Mouse (Mus musculus) kidney, postnatal 10 days (tissue): ENCODE measurements at regions not wholly inside any gene's neighbourhood (a gene's known extent, or its start where the extent isn't known, plus 50 kb on each side); places are given as distances from the start of the nearest gene placed in this dataset.

Source experiments
- DNase-seq: peaks from one replicate; pipeline ENCODE4 v3.0.0; 2021; ENCODE audit warnings: mixed read lengths

DNA sequence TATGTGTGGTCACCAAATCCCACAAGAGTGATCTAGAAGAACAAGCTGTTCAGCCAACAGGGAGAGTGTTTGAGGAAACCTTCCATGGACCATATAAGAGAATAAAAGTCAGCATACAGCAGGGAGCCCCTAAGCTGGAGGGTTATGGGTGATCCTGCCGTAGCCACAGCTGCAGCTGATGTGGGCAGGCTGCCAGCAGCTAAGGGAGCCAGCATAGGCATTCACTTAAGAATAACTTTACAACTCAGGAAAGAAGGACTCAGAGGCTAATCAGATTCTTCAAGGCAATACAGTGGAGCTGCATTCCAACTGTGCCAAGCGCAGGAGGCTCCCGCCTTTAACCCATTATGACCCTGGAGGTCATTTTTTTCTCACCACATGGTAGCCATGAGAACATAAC lies 121.6 kb downstream of the Uck2 start:
- peak; percentile 22 for DNase-seq

DNA sequence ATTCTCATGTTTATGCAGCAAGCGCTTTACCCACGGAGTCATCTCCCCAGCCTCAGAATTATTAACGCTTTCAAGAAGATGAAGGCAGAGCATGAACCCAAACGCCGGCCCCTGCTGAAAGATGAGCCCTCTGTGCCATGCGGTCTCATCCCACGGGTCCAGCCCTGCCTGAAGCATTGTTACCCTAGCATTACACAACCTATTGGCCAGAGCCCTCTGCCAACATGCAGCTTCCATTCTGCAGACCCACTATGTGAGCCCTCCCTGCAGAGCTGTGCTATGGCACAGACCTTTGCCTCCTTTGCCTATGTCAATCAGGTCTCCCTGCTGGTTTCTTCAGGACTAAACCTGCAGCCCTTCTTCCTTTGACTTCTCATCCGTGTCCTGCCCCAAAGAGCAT lies 122.6 kb downstream of the Uck2 start:
- DNase-seq = no peak

DNA sequence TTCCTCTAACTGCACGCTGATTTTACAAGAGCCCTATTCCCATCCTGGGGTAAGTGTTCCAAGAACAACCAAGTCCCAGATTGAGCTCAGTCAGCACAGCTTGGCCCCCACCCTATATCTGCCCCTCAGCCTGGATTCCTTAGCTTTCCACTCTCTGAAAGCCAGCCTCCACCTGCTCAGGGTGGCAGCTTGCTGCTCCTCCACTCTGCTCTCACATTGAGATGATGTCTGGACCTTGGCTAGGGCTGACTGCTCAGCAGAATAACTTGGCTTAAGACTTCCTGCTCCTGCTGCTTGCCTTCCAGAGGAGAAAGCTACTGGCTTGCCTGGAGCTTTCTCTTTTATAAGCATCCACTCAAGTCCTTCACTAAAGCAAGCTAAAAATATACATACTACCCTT lies 125.6 kb downstream of the Uck2 start:
- DNase-seq = no peak

DNA sequence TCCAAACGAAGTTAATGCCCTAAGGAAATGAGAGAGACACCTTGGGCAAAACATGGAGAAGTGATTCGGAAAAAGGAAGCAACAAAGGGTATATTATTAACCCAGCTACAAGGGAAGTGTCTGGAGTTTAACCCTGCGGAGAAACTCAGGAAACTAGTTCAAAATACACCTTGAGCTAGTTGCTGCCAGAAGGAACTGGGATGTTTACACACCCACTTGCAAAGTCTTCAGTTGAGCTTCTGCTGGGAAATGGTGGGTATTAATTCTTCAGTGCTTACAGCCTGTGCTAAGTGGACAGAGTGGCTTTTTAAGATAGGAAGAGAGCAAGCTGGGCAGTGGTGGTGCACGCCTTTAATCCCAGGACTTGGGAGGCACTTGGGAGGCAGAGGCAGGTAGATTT lies 132.7 kb downstream of the Uck2 start:
- no peak for DNase-seq

DNA sequence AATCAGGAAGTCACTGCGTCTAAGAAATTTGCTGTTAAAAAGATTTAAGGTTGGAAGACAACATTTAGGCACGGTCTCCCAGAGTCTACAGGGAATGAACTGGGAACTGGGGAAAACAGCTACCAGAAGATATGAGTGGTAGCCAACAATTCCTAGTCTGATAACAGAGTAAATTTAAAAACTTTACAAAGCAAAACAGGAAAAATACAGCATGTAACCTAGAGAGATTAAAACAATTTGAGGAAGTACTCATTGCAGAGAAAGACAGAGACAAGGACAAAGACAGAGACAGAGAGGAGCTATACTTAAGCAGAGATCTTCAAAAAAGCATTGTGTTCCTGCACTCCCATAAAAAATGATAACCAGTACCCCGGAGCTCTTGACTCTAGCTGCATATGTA lies 140.8 kb downstream of the Uck2 start:
- no peak for DNase-seq

DNA sequence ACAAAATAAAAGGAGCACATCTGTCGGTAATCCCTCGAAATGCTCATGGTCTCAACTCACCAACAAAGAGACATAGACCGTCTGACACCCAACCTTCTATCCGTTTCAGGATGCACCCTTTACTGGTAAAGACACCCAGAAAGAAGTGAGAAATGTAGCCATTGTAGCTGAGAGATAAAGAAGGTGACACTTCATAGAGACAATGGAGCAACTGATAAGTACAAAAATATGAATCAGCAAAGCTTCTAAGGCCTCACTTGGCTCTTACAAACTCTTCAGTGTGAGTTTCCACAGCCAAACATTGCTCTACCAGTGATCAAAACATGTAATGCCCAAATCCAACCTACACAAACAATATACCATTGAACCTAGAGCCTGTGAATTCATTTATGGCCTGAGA lies 141.3 kb downstream of the Uck2 start:
- DNase-seq = no peak
